Mouse (Mus musculus): ENCODE measurements around the gene Cd2ap. TPM values are rescaled to one million over a fixed set of nuclear protein-coding genes. Genes with fewer than 3 reads are reported as not detected.

Gene Cd2ap
- polyA plus RNA-seq, 1 experiment: 158 TPM

DNA sequence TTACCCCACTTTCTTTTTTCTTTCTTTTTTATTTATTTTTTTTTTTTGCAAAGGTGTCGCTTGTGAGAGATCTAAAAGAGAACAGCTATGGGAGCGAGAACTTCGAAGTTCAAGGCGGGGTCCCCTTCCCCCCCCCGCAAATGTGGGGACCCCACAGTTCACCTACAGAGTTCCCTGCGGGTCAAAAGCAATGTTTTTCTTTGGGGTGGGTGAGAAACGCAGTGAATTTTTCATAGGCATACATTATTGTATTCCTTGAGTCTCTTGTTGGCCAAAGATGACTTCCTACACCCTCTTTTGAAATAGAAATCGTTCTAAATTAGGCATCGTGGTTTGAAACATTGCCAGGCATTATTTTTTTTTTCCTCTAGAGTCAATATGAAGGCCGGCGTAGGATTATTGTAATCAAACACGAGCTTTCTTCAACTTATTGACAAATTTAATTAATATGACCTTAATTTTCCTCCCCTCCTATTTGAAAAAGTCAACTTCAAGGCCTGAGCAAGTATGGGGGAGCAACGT is 500 bp upstream of the Cd2ap start:
- no peaks in the 10 kb centered on the region for H3K4me1 ChIP-seq (ENCODE audit: control insufficient read depth, insufficient read depth, low read length)
- no peak overlapping the region for H3K9ac ChIP-seq (ENCODE audit: low read depth, poor library complexity, severe bottlenecking)
- H3K4me3 ChIP-seq (ENCODE audit: low read depth, low read length): 0 out of 2 replicates have a peak overlapping the region, but pooled peaks have one; percentile 2
- no peaks in the 10 kb centered on the region for H3K27me3 ChIP-seq (ENCODE audit: control insufficient read depth, insufficient read depth, low read length, poor library complexity, severe bottlenecking)
- H3K36me3 ChIP-seq (ENCODE audit: control insufficient read depth, insufficient read depth, low read length, poor library complexity, severe bottlenecking): no peaks in the 10 kb centered on the region
- H3K27ac ChIP-seq (ENCODE audit: insufficient read depth, low read length): no peak overlapping the region
- H3K9me3 ChIP-seq (replicated peaks; ENCODE audit: control insufficient read depth, insufficient read depth, low read length, poor library complexity, severe bottlenecking): no peaks in the 10 kb centered on the region
- TF ChIP-seq EP300 (IDR thresholded peaks at IDR 0.05; ENCODE audit: insufficient read depth, low read depth, low read length) (no peak), CTCF (IDR thresholded peaks at IDR 0.05; ENCODE audit: low read depth, low read length) (no peak), POLR2A (IDR thresholded peaks at IDR 0.05; ENCODE audit: insufficient read depth, low read length) (no peak)

DNA sequence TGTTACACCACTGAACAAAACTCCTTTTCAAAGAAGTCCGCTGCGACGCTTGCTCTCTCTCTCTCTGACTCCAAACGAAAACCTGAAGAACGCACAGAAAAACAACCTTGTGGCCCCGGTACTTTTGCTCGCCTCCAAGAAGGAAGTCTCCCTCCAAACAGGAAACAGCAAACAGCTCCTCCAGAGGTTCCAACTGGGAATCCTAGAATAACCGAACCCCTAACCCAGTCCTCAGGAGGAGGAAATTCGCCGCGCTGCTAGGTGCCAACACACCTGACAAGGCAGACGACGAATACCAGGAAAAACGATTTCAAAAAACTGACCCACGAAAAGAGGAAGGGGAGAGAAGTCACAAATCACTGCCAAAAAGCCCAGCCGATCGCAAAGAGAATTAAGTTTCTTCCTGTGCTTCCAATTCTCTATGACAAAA is 879 bp downstream of the Cd2ap start:
- Histone ChIP-seq H3K27ac (ENCODE audit: insufficient read depth, low read length) (peak overlapping the region; percentile 4; the same call in 1 of the 2 replicates), H3K4me1 (ENCODE audit: control insufficient read depth, insufficient read depth, low read length) (no peaks in the 10 kb centered on the region), H3K9me3 (replicated peaks; ENCODE audit: control insufficient read depth, insufficient read depth, low read length, poor library complexity, severe bottlenecking) (no peaks in the 10 kb centered on the region), H3K4me3 (ENCODE audit: low read depth, low read length) (peak overlapping the region; percentile 93), H3K27me3 (ENCODE audit: control insufficient read depth, insufficient read depth, low read length, poor library complexity, severe bottlenecking) (no peaks in the 10 kb centered on the region), H3K9ac (ENCODE audit: low read depth, poor library complexity, severe bottlenecking) (peak overlapping the region; percentile 95), H3K36me3 (ENCODE audit: control insufficient read depth, insufficient read depth, low read length, poor library complexity, severe bottlenecking) (no peaks in the 10 kb centered on the region)
- TF ChIP-seq POLR2A (IDR thresholded peaks at IDR 0.05; ENCODE audit: insufficient read depth, low read length): no peak
- TF ChIP-seq EP300 (IDR thresholded peaks at IDR 0.05; ENCODE audit: insufficient read depth, low read depth, low read length): no peak
- TF ChIP-seq CTCF (IDR thresholded peaks at IDR 0.05; ENCODE audit: low read depth, low read length): no peak

DNA sequence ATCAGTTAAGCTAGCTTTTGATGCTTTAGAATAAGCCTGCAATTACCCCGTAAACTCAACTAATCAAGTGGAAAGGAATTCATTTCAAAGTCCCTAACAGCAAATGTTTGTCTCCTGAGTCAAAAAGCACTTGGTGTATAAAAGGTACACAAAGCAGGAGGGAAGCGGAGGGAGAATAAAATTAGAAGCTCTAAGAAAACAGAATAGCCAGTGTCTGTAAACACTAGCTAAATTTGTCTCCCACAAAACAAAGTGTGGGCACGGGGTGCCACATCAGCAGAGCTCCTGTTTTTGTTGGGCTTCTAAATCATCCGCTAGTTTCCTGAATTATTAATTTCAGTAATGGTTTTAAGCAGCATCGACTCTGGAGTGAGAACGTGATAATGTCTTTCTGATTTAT is 1.4 kb downstream of the Cd2ap start:
- Histone ChIP-seq H3K36me3 (ENCODE audit: control insufficient read depth, insufficient read depth, low read length, poor library complexity, severe bottlenecking) (no peaks in the 10 kb centered on the region), H3K4me3 (ENCODE audit: low read depth, low read length) (peak overlapping the region; percentile 54), H3K9ac (ENCODE audit: low read depth, poor library complexity, severe bottlenecking) (peak overlapping the region; percentile 95), H3K9me3 (replicated peaks; ENCODE audit: control insufficient read depth, insufficient read depth, low read length, poor library complexity, severe bottlenecking) (no peaks in the 10 kb centered on the region), H3K27ac (ENCODE audit: insufficient read depth, low read length) (no peak overlapping the region), H3K27me3 (ENCODE audit: control insufficient read depth, insufficient read depth, low read length, poor library complexity, severe bottlenecking) (no peaks in the 10 kb centered on the region), H3K4me1 (ENCODE audit: control insufficient read depth, insufficient read depth, low read length) (no peaks in the 10 kb centered on the region)
- TF ChIP-seq EP300 (IDR thresholded peaks at IDR 0.05; ENCODE audit: insufficient read depth, low read depth, low read length) (no peak), CTCF (IDR thresholded peaks at IDR 0.05; ENCODE audit: low read depth, low read length) (no peak), POLR2A (IDR thresholded peaks at IDR 0.05; ENCODE audit: insufficient read depth, low read length) (no peak)

DNA sequence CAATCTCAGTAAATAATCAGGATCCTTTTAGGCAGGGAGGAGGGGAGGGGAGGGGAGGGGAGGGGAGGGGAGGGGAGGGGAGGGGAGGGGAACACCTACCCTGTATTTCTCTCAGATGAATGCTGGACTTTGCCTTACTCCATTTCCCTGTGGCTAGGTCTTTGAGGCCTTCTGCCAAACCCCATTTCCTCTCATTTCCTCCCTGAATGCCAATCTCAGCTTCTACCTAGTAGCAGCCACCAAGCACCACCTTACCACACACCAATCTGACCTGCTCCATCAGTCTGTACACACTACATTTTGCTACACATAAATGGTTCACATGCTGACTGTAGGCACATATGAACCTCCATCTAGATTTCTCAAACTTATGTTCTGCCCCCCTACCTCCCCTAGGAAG is 6.0 kb downstream of the Cd2ap start:
- no peak for TF ChIP-seq EP300 (IDR thresholded peaks at IDR 0.05; ENCODE audit: insufficient read depth, low read depth, low read length)
- TF ChIP-seq POLR2A (IDR thresholded peaks at IDR 0.05; ENCODE audit: insufficient read depth, low read length): no peak
- TF ChIP-seq CTCF (IDR thresholded peaks at IDR 0.05; ENCODE audit: low read depth, low read length): no peak

DNA sequence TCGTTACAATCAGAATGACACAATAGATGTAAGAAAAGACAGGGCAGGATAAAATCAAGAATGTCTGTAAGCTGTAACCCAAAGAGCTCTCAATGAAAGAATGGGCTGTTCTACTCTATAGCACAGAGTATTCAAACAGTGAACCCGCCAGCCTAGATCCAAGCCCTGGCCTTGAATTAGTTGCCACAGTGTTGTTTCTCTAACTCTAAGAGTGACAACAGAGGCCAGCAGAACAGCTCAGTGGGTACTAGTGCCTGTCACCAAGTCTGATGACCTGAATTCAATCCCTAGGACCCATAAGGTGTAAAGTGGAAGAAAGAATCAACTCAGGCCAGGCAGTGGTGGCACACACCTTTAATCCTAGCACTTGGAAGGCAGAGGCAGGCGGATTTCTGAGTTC is 13.3 kb downstream of the Cd2ap start:
- Histone ChIP-seq H3K9me3 (replicated peaks; ENCODE audit: control insufficient read depth, insufficient read depth, low read length, poor library complexity, severe bottlenecking) (no peaks in the 10 kb centered on the region), H3K27me3 (ENCODE audit: control insufficient read depth, insufficient read depth, low read length, poor library complexity, severe bottlenecking) (no peaks in the 10 kb centered on the region), H3K4me1 (ENCODE audit: control insufficient read depth, insufficient read depth, low read length) (no peaks in the 10 kb centered on the region), H3K27ac (ENCODE audit: insufficient read depth, low read length) (no peak overlapping the region), H3K9ac (ENCODE audit: low read depth, poor library complexity, severe bottlenecking) (no peak overlapping the region), H3K36me3 (ENCODE audit: control insufficient read depth, insufficient read depth, low read length, poor library complexity, severe bottlenecking) (no peaks in the 10 kb centered on the region), H3K4me3 (ENCODE audit: low read depth, low read length) (no peak overlapping the region)
- TF ChIP-seq EP300 (IDR thresholded peaks at IDR 0.05; ENCODE audit: insufficient read depth, low read depth, low read length) (no peak), CTCF (IDR thresholded peaks at IDR 0.05; ENCODE audit: low read depth, low read length) (no peak), POLR2A (IDR thresholded peaks at IDR 0.05; ENCODE audit: insufficient read depth, low read length) (no peak)

More for the DNA sequence above, 6.0 kb downstream of the Cd2ap start:
- Histone ChIP-seq H3K27ac (ENCODE audit: insufficient read depth, low read length) (no peak overlapping the region), H3K27me3 (ENCODE audit: control insufficient read depth, insufficient read depth, low read length, poor library complexity, severe bottlenecking) (no peaks in the 10 kb centered on the region), H3K9ac (ENCODE audit: low read depth, poor library complexity, severe bottlenecking) (no peak overlapping the region), H3K9me3 (replicated peaks; ENCODE audit: control insufficient read depth, insufficient read depth, low read length, poor library complexity, severe bottlenecking) (no peaks in the 10 kb centered on the region), H3K36me3 (ENCODE audit: control insufficient read depth, insufficient read depth, low read length, poor library complexity, severe bottlenecking) (no peaks in the 10 kb centered on the region), H3K4me3 (ENCODE audit: low read depth, low read length) (no peak overlapping the region), H3K4me1 (ENCODE audit: control insufficient read depth, insufficient read depth, low read length) (no peaks in the 10 kb centered on the region)

DNA sequence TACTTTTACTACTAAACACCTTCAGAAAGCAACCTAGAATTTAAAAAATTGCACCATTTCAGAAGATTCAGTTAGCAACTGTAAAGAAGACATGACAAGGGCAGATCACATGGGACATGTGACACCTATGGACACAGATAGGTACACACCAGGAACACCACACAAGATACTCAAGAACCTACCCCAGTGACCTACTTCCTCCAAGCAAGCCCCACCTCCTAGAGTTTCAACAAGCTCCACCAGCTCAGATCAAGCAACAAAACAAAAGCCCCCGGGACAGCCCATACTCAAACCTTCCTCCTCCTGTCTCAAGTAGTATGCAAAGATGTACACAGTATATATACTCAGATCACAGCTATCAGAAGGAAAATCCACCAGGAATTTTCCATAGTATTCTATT is 16.1 kb downstream of the Cd2ap start:
- H3K9ac ChIP-seq (ENCODE audit: low read depth, poor library complexity, severe bottlenecking): no peak overlapping the region
- H3K4me3 ChIP-seq (ENCODE audit: low read depth, low read length): no peak overlapping the region
- H3K9me3 ChIP-seq (replicated peaks; ENCODE audit: control insufficient read depth, insufficient read depth, low read length, poor library complexity, severe bottlenecking): no peaks in the 10 kb centered on the region
- H3K27me3 ChIP-seq (ENCODE audit: control insufficient read depth, insufficient read depth, low read length, poor library complexity, severe bottlenecking): no peaks in the 10 kb centered on the region
- no peak overlapping the region for H3K27ac ChIP-seq (ENCODE audit: insufficient read depth, low read length)
- TF ChIP-seq CTCF (IDR thresholded peaks at IDR 0.05; ENCODE audit: low read depth, low read length) (no peak), EP300 (IDR thresholded peaks at IDR 0.05; ENCODE audit: insufficient read depth, low read depth, low read length) (no peak), POLR2A (IDR thresholded peaks at IDR 0.05; ENCODE audit: insufficient read depth, low read length) (no peak)
- no peaks in the 10 kb centered on the region for H3K4me1 ChIP-seq (ENCODE audit: control insufficient read depth, insufficient read depth, low read length)
- H3K36me3 ChIP-seq (ENCODE audit: control insufficient read depth, insufficient read depth, low read length, poor library complexity, severe bottlenecking): no peaks in the 10 kb centered on the region

Measured in ES-Bruce4 (cell line).